Mouse (Mus musculus) monocyte, adult 2 months (primary cell): Measurements from ENCODE around the gene Med22.

Experiments used
- DNase-seq, 2 experiments: peaks; one replicate each; pipeline ENCODE4 v3.0.0; 2022; ENCODE audit warnings: low spot score in 2 of 2, low read depth in 1 of 2

Med22 gene

DNA sequence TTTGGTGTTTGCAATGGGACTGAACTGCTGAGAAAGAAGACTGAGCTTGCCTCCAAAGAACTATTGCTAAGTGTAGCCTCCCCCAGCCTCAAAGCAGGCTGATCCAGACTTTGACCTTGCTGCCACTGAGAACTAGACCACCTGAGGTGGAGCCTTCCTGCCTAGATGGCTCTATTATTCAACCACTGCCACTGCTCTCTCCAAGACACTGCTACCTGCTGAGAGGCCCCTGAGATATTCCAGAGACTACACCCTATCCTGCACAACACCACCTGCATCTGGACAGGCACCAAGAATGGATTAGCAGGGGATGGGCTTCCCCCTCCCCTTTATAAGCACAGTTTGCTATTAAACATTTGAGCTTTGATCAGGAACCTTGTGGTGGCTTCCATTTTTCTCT is 31.9 kb downstream of the Med22 start:
- no peak for DNase-seq

DNA sequence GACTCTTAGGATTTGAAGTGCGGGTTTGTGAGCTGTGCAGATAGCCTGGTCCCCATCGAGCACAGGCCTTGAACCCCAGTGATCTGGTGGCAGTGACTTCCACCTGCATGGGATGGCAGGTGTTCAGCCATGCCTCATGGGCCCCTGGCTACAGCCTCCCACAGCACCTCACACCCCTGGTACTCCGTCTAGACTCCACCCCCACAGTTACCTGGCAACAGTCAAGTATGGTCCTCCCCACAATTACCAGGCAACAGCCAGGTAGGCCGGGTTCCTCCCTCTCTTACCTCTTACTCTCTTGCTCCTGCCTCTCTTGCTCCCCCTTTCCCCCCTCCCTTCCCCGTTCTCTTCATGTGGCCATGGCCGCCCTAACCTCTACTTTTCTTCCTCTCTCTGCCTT is 39.8 kb downstream of the Med22 start:
- DNase-seq = no peak

DNA sequence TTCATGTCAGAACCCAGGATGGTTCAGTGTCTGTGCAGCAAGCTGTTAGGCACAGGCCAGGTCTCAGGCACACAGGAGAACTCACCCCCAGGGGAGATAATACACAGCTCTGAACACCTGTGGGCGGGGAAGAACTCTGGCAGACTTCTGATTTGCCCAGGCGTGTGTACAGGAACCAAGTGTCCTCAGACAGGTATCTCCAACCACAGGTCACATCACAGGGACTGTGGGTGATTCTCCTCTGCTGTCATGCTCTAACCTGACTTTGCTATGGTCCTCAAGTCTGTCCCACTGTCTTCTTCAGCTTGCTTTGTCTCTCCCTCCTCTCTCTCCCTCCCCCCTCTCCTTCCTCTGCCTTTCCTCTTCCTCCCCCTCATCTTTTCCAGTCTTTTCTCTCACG is 45.6 kb downstream of the Med22 start, which contains the start of gene Abo:
Abo (minus strand) TSS at position 101 of the 400 bp plus-strand sequence.
- no peak for DNase-seq

DNA sequence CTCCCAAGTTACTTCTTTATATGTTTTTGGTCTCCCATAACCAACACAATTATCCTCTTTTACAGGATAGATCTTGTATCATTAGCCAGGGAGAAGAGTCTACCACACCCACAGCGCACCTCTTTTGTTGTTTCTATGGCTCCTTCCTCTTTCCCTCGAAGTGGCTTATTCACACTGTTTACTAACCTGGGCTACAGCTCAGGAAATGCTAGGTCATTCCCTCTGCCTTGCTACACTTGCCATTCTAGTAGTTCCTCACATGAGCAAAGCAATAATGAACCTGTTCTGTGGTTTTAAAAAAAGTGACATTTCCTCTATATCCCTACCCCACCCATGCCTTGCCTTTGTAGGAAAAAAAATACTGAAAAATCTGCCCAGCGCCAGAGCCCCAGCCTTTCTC is 47.6 kb downstream of the Med22 start:
- DNase-seq = no peak
